Mouse (Mus musculus) gonadal fat pad, adult 2 months (tissue): ENCODE measurements at regions not wholly inside any gene's neighbourhood (a gene's known extent, or its start where the extent isn't known, plus 50 kb on each side); places are given as distances from the start of the nearest gene placed in this dataset.

Source experiments
- DNase-seq: peaks from one replicate; pipeline ENCODE4 v3.0.0-alpha.2; 2012; ENCODE audit warnings: low read depth

GRCm38 (mm10) chr11:24377530-24377929 lies 299.7 kb downstream of the Bcl11a start:
- DNase-seq = no peak

GRCm38 (mm10) chr11:24390578-24390977 lies 312.7 kb downstream of the Bcl11a start:
- DNase-seq = no peak

- no peak for DNase-seq
Measured at GRCm38 (mm10) chr11:24391385-24391784, 313.5 kb downstream of the Bcl11a start.

GRCm38 (mm10) chr11:24395478-24395877 lies 317.6 kb downstream of the Bcl11a start:
- DNase-seq = no peak

- DNase-seq = no peak
Measured at GRCm38 (mm10) chr11:24396911-24397310, 319.1 kb downstream of the Bcl11a start.

GRCm38 (mm10) chr11:24397710-24398109 lies 319.9 kb downstream of the Bcl11a start:
- no peak for DNase-seq

GRCm38 (mm10) chr11:24401151-24401550 lies 323.3 kb downstream of the Bcl11a start:
- DNase-seq = no peak

- no peak for DNase-seq
Measured at GRCm38 (mm10) chr11:24402127-24402526, 324.3 kb downstream of the Bcl11a start.

- DNase-seq = no peak
Measured at GRCm38 (mm10) chr11:24414804-24415203, 336.9 kb downstream of the Bcl11a start.

GRCm38 (mm10) chr11:24422066-24422775 lies 344.4 kb downstream of the Bcl11a start:
- no peak for DNase-seq

- no peak for DNase-seq
Measured at GRCm38 (mm10) chr11:24423278-24423677, 345.4 kb downstream of the Bcl11a start.

GRCm38 (mm10) chr11:24426995-24427883 lies 349.4 kb downstream of the Bcl11a start:
- no peak for DNase-seq

GRCm38 (mm10) chr11:24448608-24449007 lies 370.8 kb downstream of the Bcl11a start:
- no peak for DNase-seq

GRCm38 (mm10) chr11:24452267-24452666 lies 374.4 kb downstream of the Bcl11a start:
- DNase-seq = no peak

GRCm38 (mm10) chr11:24464642-24465041 lies 386.8 kb downstream of the Bcl11a start:
- DNase-seq = no peak

GRCm38 (mm10) chr11:24467458-24467857 lies 389.6 kb downstream of the Bcl11a start:
- no peak for DNase-seq

- no peak for DNase-seq
Measured at GRCm38 (mm10) chr11:24470469-24470868, 392.6 kb downstream of the Bcl11a start.

GRCm38 (mm10) chr11:24472617-24473367 lies 394.9 kb downstream of the Bcl11a start:
- DNase-seq = no peak

- no peak for DNase-seq
Measured at GRCm38 (mm10) chr11:24473368-24474010, 395.6 kb downstream of the Bcl11a start.

- DNase-seq = no peak
Measured at GRCm38 (mm10) chr11:24502722-24503424, 425.0 kb downstream of the Bcl11a start.

GRCm38 (mm10) chr11:24515568-24515967 lies 437.7 kb downstream of the Bcl11a start:
- no peak for DNase-seq
